Mouse (Mus musculus): ENCODE measurements around the gene Gm11733. TPM values are rescaled to one million over a fixed set of nuclear protein-coding genes. Genes with fewer than 3 reads are reported as not detected.

Gene Gm11733
- total and polyA plus RNA-seq, 3 experiments = 0.10 TPM; not detected in 2

- peaks cover 14% of the 10 kb centered on the region for H3K9me3 ChIP-seq (replicated peaks; ENCODE audit: low read length)
- DNase-seq (ENCODE audit: extremely low read depth) = no peak
- in situ Hi-C loops (cut with MboI; ENCODE audit: low pct_ligation_motif_present, low pct_unique_long_range_greater_than_20kb, low sequenced_read_pairs) (no loop called here), dilution Hi-C loops (cut with MboI; ENCODE audit: extremely low pct_ligation_motif_present, extremely low pct_unique_long_range_greater_than_20kb, low sequenced_read_pairs) (no loop called here)
- no peaks in the 10 kb centered on the region for H3K79me2 ChIP-seq (replicated peaks; ENCODE audit: control insufficient read depth, extremely low read depth, insufficient read depth, poor library complexity, severe bottlenecking)
- no peak for TF ChIP-seq CHD1 (IDR thresholded peaks at IDR 0.05; ENCODE audit: low read depth, low read length)
- TF ChIP-seq ETS1 (conservative IDR thresholded peaks at IDR 0.05; ENCODE audit: low read depth, low read length) = no peak
- TF ChIP-seq KAT2A (IDR thresholded peaks at IDR 0.05; ENCODE audit: insufficient replicate concordance, low read length) = no peak
- no peak for TF ChIP-seq MXI1 (IDR thresholded peaks at IDR 0.05; ENCODE audit: low read depth, low read length)
- H3K4me1 ChIP-seq (ENCODE audit: control insufficient read depth in 1 of 2, insufficient read depth in 2 of 2) = no peaks in the 10 kb centered on the region
- H3K27me3 ChIP-seq (replicated peaks) = no peaks in the 10 kb centered on the region
- no peak overlapping the region for H3K4me2 ChIP-seq (ENCODE audit: insufficient read depth, low read depth, poor library complexity, severe bottlenecking)
- no peak overlapping the region for H3K4me3 ChIP-seq (replicated peaks in 1 of 3; ENCODE audit: low read depth in 2 of 3, low read length in 2 of 3, poor library complexity in 1 of 3)
- H3K36me3 ChIP-seq (replicated peaks in 1 of 2; ENCODE audit: control insufficient read depth in 1 of 2, insufficient read depth in 1 of 2, low read length in 1 of 2) = no peaks in the 10 kb centered on the region
- no peak overlapping the region for H3K9ac ChIP-seq (ENCODE audit: insufficient read depth, low read depth)
- no peak overlapping the region for H3K27ac ChIP-seq (ENCODE audit: insufficient read depth, low read depth)
Observed at GRCm38 (mm10) chr11:117515718-117516421, 31.7 kb downstream of the Gm11733 start.

GRCm38 (mm10) chr11:117516422-117516796 lies 32.2 kb downstream of the Gm11733 start:
- TF ChIP-seq MAZ (IDR thresholded peaks at IDR 0.05; ENCODE audit: low read depth, low read length) (no peak), BHLHE40 (IDR thresholded peaks at IDR 0.05; ENCODE audit: low read depth, low read length) (no peak), MAFK (IDR thresholded peaks at IDR 0.05; ENCODE audit: insufficient replicate concordance, low read length) (no peak), SIN3A (IDR thresholded peaks at IDR 0.05; ENCODE audit: low read length) (no peak), RAD21 (IDR thresholded peaks at IDR 0.05; ENCODE audit: low read depth, low read length) (no peak), UBTF (IDR thresholded peaks at IDR 0.05; ENCODE audit: low read depth, low read length) (no peak), ELF1 (IDR thresholded peaks at IDR 0.05; ENCODE audit: low read depth, low read length) (no peak), ZNF384 (IDR thresholded peaks at IDR 0.05; ENCODE audit: low read depth, low read length) (no peak)
- Histone ChIP-seq H3K79me2 (replicated peaks; ENCODE audit: control insufficient read depth, extremely low read depth, insufficient read depth, poor library complexity, severe bottlenecking) (no peaks in the 10 kb centered on the region), H3K9ac (ENCODE audit: insufficient read depth, low read depth) (no peak overlapping the region), H3K4me1 (ENCODE audit: control insufficient read depth in 1 of 2, insufficient read depth in 2 of 2) (no peaks in the 10 kb centered on the region; a peak in 1 of 4 replicates), H3K4me3 (replicated peaks in 1 of 3; ENCODE audit: low read depth in 2 of 3, low read length in 2 of 3, poor library complexity in 1 of 3) (no peak overlapping the region), H3K9me3 (replicated peaks; ENCODE audit: low read length) (peaks cover 17% of the 10 kb centered on the region), H3K36me3 (replicated peaks in 1 of 2; ENCODE audit: control insufficient read depth in 1 of 2, insufficient read depth in 1 of 2, low read length in 1 of 2) (no peaks in the 10 kb centered on the region), H3K4me2 (ENCODE audit: insufficient read depth, low read depth, poor library complexity, severe bottlenecking) (no peak overlapping the region), H3K27me3 (replicated peaks) (no peaks in the 10 kb centered on the region), H3K27ac (ENCODE audit: insufficient read depth, low read depth) (no peak overlapping the region)
- in situ Hi-C loops (cut with MboI; ENCODE audit: low pct_ligation_motif_present, low pct_unique_long_range_greater_than_20kb, low sequenced_read_pairs) (no loop called here), dilution Hi-C loops (cut with MboI; ENCODE audit: extremely low pct_ligation_motif_present, extremely low pct_unique_long_range_greater_than_20kb, low sequenced_read_pairs) (no loop called here)
- DNase-seq (ENCODE audit: extremely low read depth) = no peak
